Mouse (Mus musculus): Measurements from ENCODE around the gene Rasa2.

- TF ChIP-seq CHD2 (IDR thresholded peaks at IDR 0.05; ENCODE audit: low read depth, low read length), result no peak
- TF ChIP-seq MAFK (IDR thresholded peaks at IDR 0.05; ENCODE audit: insufficient read depth, low read depth, low read length), result no peak
- TF ChIP-seq ZNF384 (IDR thresholded peaks at IDR 0.05; ENCODE audit: low read depth, low read length), result no peak
- TF ChIP-seq ZC3H11A (IDR thresholded peaks at IDR 0.05; ENCODE audit: borderline replicate concordance, low read depth, low read length), result no peak
- TF ChIP-seq HCFC1 (IDR thresholded peaks at IDR 0.05; ENCODE audit: borderline replicate concordance, insufficient read depth, low read length), result no peak
Measured at GRCm38 (mm10) chr9:96530674-96531081, 100.7 kb downstream of the Rasa2 start.

Measured in ES-E14 (cell line).